Mouse (Mus musculus) lung, embryonic 14.5 days (tissue): ENCODE measurements around the gene Gm37240. TPM values are rescaled to one million over a fixed set of nuclear protein-coding genes. Genes with fewer than 3 reads are reported as not detected.

ENCODE experiments used
- ATAC-seq: fragments of 200-750 bp; cut with Nextera tagmentation; 2 replicates; pipeline ENCODE4 v1.8.0; 2017; ENCODE audit warnings: mild to moderate bottlenecking, moderate TSS enrichment, moderate library complexity; ENCODE audit not compliant: insufficient read depth
- DNase-seq: peaks from one replicate; pipeline ENCODE4 v3.0.0-alpha.2; 2015
- H3K27ac ChIP-seq: fragments of 300-500 bp; sonication (generic); 2 replicates; pipeline ENCODE4 v1.5.1; 2014; ENCODE audit warnings: low read depth, mild to moderate bottlenecking, moderate library complexity
- H3K27me3 ChIP-seq: fragments of 300-500 bp; sonication (generic); 2 replicates; pipeline ENCODE4 v1.6.1; 2014; ENCODE audit warnings: low read length, control low read depth; ENCODE audit not compliant: insufficient read depth
- H3K36me3 ChIP-seq: fragments of 300-500 bp; sonication (generic); 2 replicates; pipeline ENCODE4 v1.6.1; 2014; ENCODE audit warnings: control low read depth; ENCODE audit not compliant: insufficient read depth
- H3K4me1 ChIP-seq: fragments of 300-500 bp; sonication (generic); 2 replicates; pipeline ENCODE4 v1.6.1; 2014; ENCODE audit warnings: antibody characterized with exemption, control low read depth; ENCODE audit not compliant: insufficient read depth
- H3K4me2 ChIP-seq: fragments of 300-500 bp; sonication (generic); 2 replicates; pipeline ENCODE4 v1.6.1; 2014; ENCODE audit warnings: mild to moderate bottlenecking
- H3K4me3 ChIP-seq: fragments of 300-500 bp; sonication (generic); 2 replicates; pipeline ENCODE4 v1.5.1; 2014; ENCODE audit warnings: low read depth, low read length
- H3K9ac ChIP-seq: fragments of 300-500 bp; sonication (generic); 2 replicates; pipeline ENCODE4 v1.6.1; 2014
- H3K9me3 ChIP-seq: fragments of 300-500 bp; sonication (generic); 2 replicates; pipeline ENCODE4 v1.6.1; 2016; ENCODE audit warnings: low read depth, low read length, control low read depth
- CTCF ChIP-seq: IDR thresholded peaks from 2 replicates; pipeline ENCODE4 v1.5.1; 2016; ENCODE audit warnings: antibody characterized with exemption, low read depth
- WGBS: fragments of 180-500 bp; shearing (Covaris S2); extraction: QIAGEN DNeasy Blood & Tissue Kit; methylation state at CpG from one replicate; pipeline ENCODE4 v1.1.7; 2014; 5-methylcytosine and 5-hydroxymethylcytosine counted together
- polyA plus RNA-seq: library from polyadenylated mRNA; unstranded; fragments of >200 nt; fragmentation: Nextera tagmentation; extraction: Ambion mirVana; gene quantifications from 2 replicates; pipeline ENCODE4 v1.2.1, GENCODE M21; 2014

The Gm37240 gene
- polyA plus RNA-seq, 1 experiment from 2014 or later: 4.5 TPM

DNA sequence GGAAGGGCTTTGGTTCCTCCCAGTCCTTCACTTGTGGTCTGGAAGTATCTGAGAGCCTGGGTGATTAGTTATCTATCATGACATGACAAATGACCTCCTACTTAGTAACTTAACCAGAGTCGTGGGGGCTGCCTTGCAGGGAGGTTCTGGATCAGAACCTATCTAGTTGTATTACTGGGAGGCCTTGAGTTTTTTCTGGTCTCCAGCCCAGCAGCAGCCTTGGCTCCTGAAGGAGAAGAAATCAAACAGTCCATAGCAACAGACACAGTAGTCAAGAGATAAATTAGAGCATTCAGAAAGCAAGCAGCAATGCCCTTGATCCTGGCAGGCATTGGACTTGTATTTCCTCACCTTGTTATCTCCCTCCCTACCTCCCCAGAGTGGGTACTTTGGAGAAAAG is 722.4 kb downstream of the Gm37240 start:
- 15% methylated on average over 1 of the region's 1 CpGs for WGBS

DNA sequence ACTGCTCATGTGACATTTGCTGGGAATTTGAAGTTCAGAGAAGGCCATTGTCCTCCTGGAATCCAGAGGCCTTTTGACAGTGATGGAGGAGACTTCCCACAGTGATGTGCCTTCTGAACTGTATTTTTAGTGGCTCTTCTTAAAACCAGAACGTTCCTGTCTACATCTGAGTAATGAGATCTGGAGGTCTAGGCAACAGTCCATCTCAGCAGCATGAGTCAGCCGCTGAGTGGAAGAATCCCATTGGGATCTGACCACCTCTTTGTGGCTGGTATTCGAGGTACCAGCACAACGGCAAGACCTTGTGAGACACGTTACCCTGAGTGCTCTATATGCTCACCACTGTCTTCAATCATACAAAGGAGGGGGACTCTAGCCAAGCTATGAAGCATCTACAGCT is 723.9 kb downstream of the Gm37240 start:
- ATAC-seq (no peak), DNase-seq (no peak)
- no peaks in the 10 kb centered on the region for H3K36me3 ChIP-seq
- H3K27ac ChIP-seq: no peak overlapping the region
- no peak overlapping the region for H3K9ac ChIP-seq
- WGBS: 88% methylated on average over 5 of the region's 5 CpGs
- H3K9me3 ChIP-seq: no peaks in the 10 kb centered on the region
- no peaks in the 10 kb centered on the region for H3K27me3 ChIP-seq
- H3K4me1 ChIP-seq: no peaks in the 10 kb centered on the region
- no peak overlapping the region for H3K4me3 ChIP-seq
- no peak overlapping the region for H3K4me2 ChIP-seq
- no peak for TF ChIP-seq CTCF

More for the DNA sequence above, 722.4 kb downstream of the Gm37240 start:
- H3K4me1 ChIP-seq: no peaks in the 10 kb centered on the region
- TF ChIP-seq CTCF: no peak
- no peak overlapping the region for H3K27ac ChIP-seq
- DNase-seq: no peak
- no peak overlapping the region for H3K4me3 ChIP-seq
- H3K36me3 ChIP-seq: no peaks in the 10 kb centered on the region
- no peaks in the 10 kb centered on the region for H3K9me3 ChIP-seq
- no peaks in the 10 kb centered on the region for H3K27me3 ChIP-seq
- H3K9ac ChIP-seq: no peak overlapping the region
- ATAC-seq: no peak
- no peak overlapping the region for H3K4me2 ChIP-seq

GRCm38 (mm10) chr3:85162430-85162829 is 724.9 kb downstream of the Gm37240 start:
- no peaks in the 10 kb centered on the region for H3K36me3 ChIP-seq
- H3K27me3 ChIP-seq: no peaks in the 10 kb centered on the region
- DNase-seq: no peak
- ATAC-seq: no peak
- 88% methylated on average over 3 of the region's 3 CpGs for WGBS
- no peak overlapping the region for H3K9ac ChIP-seq
- TF ChIP-seq CTCF: no peak
- no peaks in the 10 kb centered on the region for H3K4me1 ChIP-seq
- no peak overlapping the region for H3K4me2 ChIP-seq
- H3K4me3 ChIP-seq: no peak overlapping the region
- no peak overlapping the region for H3K27ac ChIP-seq
- H3K9me3 ChIP-seq: no peaks in the 10 kb centered on the region

DNA sequence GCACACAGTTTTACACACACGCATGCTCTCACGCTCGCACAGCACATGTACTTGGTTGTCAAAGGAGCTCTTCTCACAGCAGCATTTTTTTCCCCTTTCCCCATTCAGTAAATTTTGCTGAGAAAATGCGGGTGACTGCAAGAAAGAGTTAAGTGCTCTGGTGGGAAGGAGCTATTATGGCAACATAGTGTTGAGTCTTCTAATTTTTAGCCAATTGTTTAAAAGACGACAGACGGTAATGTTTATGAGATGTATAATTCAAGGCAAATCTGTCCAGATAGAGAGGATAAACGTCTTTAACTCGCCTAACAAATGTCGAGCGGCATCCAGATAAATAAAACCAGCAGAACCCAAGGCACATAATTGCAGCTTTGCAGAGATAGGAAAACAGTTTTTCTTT is 726.5 kb downstream of the Gm37240 start:
- no peak overlapping the region for H3K27ac ChIP-seq
- no peak for TF ChIP-seq CTCF
- H3K9ac ChIP-seq: no peak overlapping the region
- no peaks in the 10 kb centered on the region for H3K9me3 ChIP-seq
- no peak overlapping the region for H3K4me2 ChIP-seq
- no peak for ATAC-seq
- no peaks in the 10 kb centered on the region for H3K27me3 ChIP-seq
- 55% methylated on average over 10 of the region's 10 CpGs for WGBS
- H3K4me1 ChIP-seq: no peaks in the 10 kb centered on the region
- H3K36me3 ChIP-seq: no peaks in the 10 kb centered on the region
- H3K4me3 ChIP-seq: no peak overlapping the region
- DNase-seq: no peak

DNA sequence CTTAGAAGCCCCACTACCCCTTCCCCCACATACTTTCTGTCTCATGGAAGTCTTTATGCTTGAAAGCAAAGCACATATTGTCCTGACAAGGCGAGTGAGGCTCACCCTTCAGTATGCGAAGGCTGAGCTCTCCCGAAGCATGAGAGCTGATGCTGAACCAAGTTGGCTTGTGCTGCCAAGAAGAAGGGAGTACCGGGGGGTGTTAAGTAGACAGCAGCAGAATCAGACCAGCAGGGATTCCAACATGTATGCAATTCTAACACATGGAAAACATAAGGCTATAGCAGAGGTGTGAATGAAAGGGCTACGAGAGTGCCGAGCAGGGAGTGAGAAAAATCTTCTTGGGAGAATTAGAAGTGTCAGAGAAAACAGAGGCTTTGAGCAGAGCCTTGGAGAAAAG is 727.7 kb downstream of the Gm37240 start:
- DNase-seq: no peak
- WGBS: 79% methylated on average over 6 of the region's 6 CpGs

GRCm38 (mm10) chr3:85148816-85149215 is 738.5 kb downstream of the Gm37240 start:
- ATAC-seq (no peak), DNase-seq (no peak)
- H3K27ac ChIP-seq: no peak overlapping the region
- H3K9ac ChIP-seq: no peak overlapping the region
- 66% methylated on average over 4 of the region's 4 CpGs for WGBS
- TF ChIP-seq CTCF: no peak
- H3K36me3 ChIP-seq: no peaks in the 10 kb centered on the region
- H3K27me3 ChIP-seq: no peaks in the 10 kb centered on the region
- H3K9me3 ChIP-seq: no peaks in the 10 kb centered on the region
- H3K4me2 ChIP-seq: no peak overlapping the region
- no peaks in the 10 kb centered on the region for H3K4me1 ChIP-seq
- no peak overlapping the region for H3K4me3 ChIP-seq

More for the DNA sequence above, 727.7 kb downstream of the Gm37240 start:
- H3K9me3 ChIP-seq: no peaks in the 10 kb centered on the region
- H3K4me1 ChIP-seq: no peaks in the 10 kb centered on the region
- H3K4me3 ChIP-seq: no peak overlapping the region
- ATAC-seq: no peak
- H3K27ac ChIP-seq: no peak overlapping the region
- no peak overlapping the region for H3K4me2 ChIP-seq
- H3K36me3 ChIP-seq: no peaks in the 10 kb centered on the region
- H3K9ac ChIP-seq: no peak overlapping the region
- H3K27me3 ChIP-seq: no peaks in the 10 kb centered on the region
- TF ChIP-seq CTCF: no peak

DNA sequence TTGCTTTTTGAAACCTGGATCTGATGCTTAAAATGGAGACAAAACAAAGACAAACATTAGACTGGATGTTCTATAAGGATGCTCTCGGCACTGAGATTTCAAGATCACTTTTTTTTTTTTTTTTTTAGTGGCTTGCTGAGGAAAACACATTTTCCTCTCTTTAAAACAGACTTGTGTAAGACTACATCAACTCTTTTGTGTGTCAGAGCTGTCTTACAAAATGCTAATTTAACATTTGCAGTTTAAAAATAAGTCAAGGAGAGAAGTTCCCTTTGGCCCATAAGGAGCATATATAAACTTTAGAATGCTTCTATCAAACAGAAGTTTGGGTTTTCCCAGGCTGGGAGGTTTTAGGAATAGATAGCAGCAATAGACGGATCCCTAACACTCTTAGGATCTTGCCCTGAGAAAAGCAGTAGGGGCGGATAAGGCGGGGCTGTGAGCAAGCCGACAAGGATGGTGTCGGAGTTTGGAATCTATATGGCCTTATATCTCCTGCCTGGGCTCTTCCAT is 739.2 kb downstream of the Gm37240 start:
- WGBS: 67% methylated on average over 6 of the region's 6 CpGs
- Histone ChIP-seq H3K9ac (no peak overlapping the region), H3K9me3 (no peaks in the 10 kb centered on the region), H3K27me3 (no peaks in the 10 kb centered on the region), H3K27ac (no peak overlapping the region), H3K36me3 (no peaks in the 10 kb centered on the region), H3K4me2 (no peak overlapping the region), H3K4me1 (no peaks in the 10 kb centered on the region), H3K4me3 (no peak overlapping the region)
- no peak for TF ChIP-seq CTCF
- DNase-seq: no peak
- no peak for ATAC-seq

- WGBS: 23% methylated on average over 7 of the region's 7 CpGs
- ATAC-seq (no peak), DNase-seq (peak; percentile 87)
- H3K4me2 ChIP-seq: no peak overlapping the region
- H3K36me3 ChIP-seq: no peaks in the 10 kb centered on the region
- H3K4me3 ChIP-seq: no peak overlapping the region
- H3K27ac ChIP-seq: no peak overlapping the region
- no peak overlapping the region for H3K9ac ChIP-seq
- no peaks in the 10 kb centered on the region for H3K9me3 ChIP-seq
- H3K4me1 ChIP-seq: no peaks in the 10 kb centered on the region
- no peak for TF ChIP-seq CTCF
- no peaks in the 10 kb centered on the region for H3K27me3 ChIP-seq
These were observed 741.8 kb downstream of the Gm37240 start for GRCm38 (mm10) chr3:85145568-85145967.
